Comparison of ENCODE assay signal across 18 mouse cellular contexts in genomic region chr6:102005627-102006026, GRCm38 (mm10).
"Had no signal": no experiment of that assay in that cellular context is flagged by ENCODE, and none has a peak within 500 bp of the region (broad histone marks: within the 10 kb centered on the region; RNA-seq: fewer than 3 reads in every experiment).

No protein-coding gene starts in this region.

- H3K4me1 ChIP-seq: limb, embryonic 12.5 days; limb, embryonic 15.5 days; stomach, embryonic 15.5 days had no signal

- ATAC-seq: liver, postnatal 0 days; lung, postnatal 0 days had no signal

- H3K36me3 ChIP-seq: limb, embryonic 12.5 days; limb, embryonic 15.5 days; stomach, embryonic 15.5 days had no signal

- DNase-seq: kidney, adult 9 months; kidney, postnatal 14 days; kidney, postnatal 4 days; left cerebral cortex, postnatal 4 days; liver, postnatal 0 days; lung, embryonic 14.5 days; midbrain, embryonic 14.5 days; right cerebral cortex, postnatal 14 days; spleen, adult 18-20 months; thymus, adult 18-20 months; thymus, postnatal 36 days had no signal

- H3K27me3 ChIP-seq: limb, embryonic 12.5 days; limb, embryonic 15.5 days; stomach, embryonic 15.5 days had no signal

- H3K27ac ChIP-seq: limb, embryonic 12.5 days; limb, embryonic 15.5 days; liver, embryonic 14.5 days; macrophage; stomach, embryonic 15.5 days had no signal

- H3K9me3 ChIP-seq: limb, embryonic 12.5 days; limb, embryonic 15.5 days; stomach, embryonic 15.5 days had no signal

- H3K4me2 ChIP-seq: limb, embryonic 12.5 days; limb, embryonic 15.5 days; liver, embryonic 11.5 days; lung, embryonic 14.5 days; stomach, embryonic 15.5 days had no signal

- H3K4me3 ChIP-seq: limb, embryonic 12.5 days; limb, embryonic 15.5 days; stomach, embryonic 15.5 days had no signal

- H3K9ac ChIP-seq: limb, embryonic 12.5 days; limb, embryonic 15.5 days; liver, embryonic 14.5 days; liver, postnatal 0 days; lung, embryonic 14.5 days; stomach, embryonic 15.5 days had no signal
